Mouse (Mus musculus) C2C12 (cell line): ENCODE data around the gene Rac2. TPM values are rescaled to one million over a fixed set of nuclear protein-coding genes. Genes with fewer than 3 reads are reported as not detected.

Source experiments
- H3K27me3 ChIP-seq: one replicate; pipeline ENCODE4 v1.6.1; 2011; ENCODE audit not compliant: control insufficient read depth, insufficient read depth, insufficient read length
- H3K36me3 ChIP-seq: one replicate; pipeline ENCODE4 v1.6.1; 2011; ENCODE audit not compliant: control insufficient read depth, insufficient read depth
- H3K4me3 ChIP-seq: one replicate; pipeline ENCODE4 v1.5.1; 2011; ENCODE audit warnings: mild to moderate bottlenecking, control low read depth; ENCODE audit not compliant: poor library complexity, insufficient read depth, severe bottlenecking
- H3K79me2 ChIP-seq: one replicate; pipeline ENCODE4 v1.6.1; 2011; ENCODE audit not compliant: control insufficient read depth, insufficient read depth
- H3K79me3 ChIP-seq: one replicate; pipeline ENCODE4 v1.6.1; 2011; ENCODE audit warnings: low read depth, control low read depth
- H3ac ChIP-seq: one replicate; pipeline ENCODE3; 2011; ENCODE audit warnings: low read depth; ENCODE audit not compliant: control insufficient read depth, insufficient read length
- CEBPB ChIP-seq: IDR thresholded peaks from one replicate; pipeline ENCODE4 v1.6.1; 2011; ENCODE audit warnings: low read depth, mild to moderate bottlenecking, control low read depth, moderate library complexity
- CTCF ChIP-seq: IDR thresholded peaks from one replicate; pipeline ENCODE4 v1.5.1; 2011; ENCODE audit not compliant: control insufficient read depth, insufficient read depth, insufficient read length
- FOSL1 ChIP-seq: IDR thresholded peaks from one replicate; pipeline ENCODE4 v1.8.0; 2011; ENCODE audit warnings: mild to moderate bottlenecking, low read length; ENCODE audit not compliant: poor library complexity, insufficient read depth, severe bottlenecking
- MAX ChIP-seq: IDR thresholded peaks from one replicate; pipeline ENCODE4 v1.6.1; 2011; ENCODE audit warnings: mild to moderate bottlenecking, control low read depth
- MYOD1 ChIP-seq: IDR thresholded peaks from one replicate; pipeline ENCODE4 v1.6.1; 2011; ENCODE audit warnings: low read depth; ENCODE audit not compliant: control insufficient read depth, insufficient read length
- MYOG ChIP-seq: IDR thresholded peaks from one replicate; pipeline ENCODE4 v1.6.1; 2011; ENCODE audit not compliant: control insufficient read depth, insufficient read length; ENCODE audit errors: extremely low read depth
- USF1 ChIP-seq: IDR thresholded peaks from one replicate; pipeline ENCODE4 v1.6.1; 2011; ENCODE audit warnings: low read depth, mild to moderate bottlenecking, control low read depth, moderate library complexity
- polyA plus RNA-seq: library from polyadenylated mRNA; unstranded; fragments of >200 nt; fragmentation: generic; extraction: Trizol; gene quantifications from one replicate; pipeline ENCODE4 v1.2.1, GENCODE M21; 2012; ENCODE audit warnings: missing spikeins

Rac2 gene
- polyA plus RNA-seq, 1 experiment: not detected

- peak overlapping the region; percentile 53 for H3K4me3 ChIP-seq
- H3K79me2 ChIP-seq: peaks cover 19% of the 10 kb centered on the region
- H3K36me3 ChIP-seq: peaks cover 4% of the 10 kb centered on the region
- peaks cover 5% of the 10 kb centered on the region for H3K79me3 ChIP-seq
- TF ChIP-seq MYOD1 (no peak), FOSL1 (no peak), USF1 (no peak), MYOG (no peak), CEBPB (no peak), MAX (no peak), CTCF (no peak)
- peak overlapping the region; percentile 84 for H3ac ChIP-seq
- peaks cover 9% of the 10 kb centered on the region for H3K27me3 ChIP-seq
These were observed 43.1 kb downstream of the Rac2 start for GRCm38 (mm10) chr15:78529428-78529990.

- Histone ChIP-seq H3K79me2 (peaks cover 19% of the 10 kb centered on the region), H3K4me3 (peak overlapping the region; percentile 53), H3K27me3 (peaks cover 5% of the 10 kb centered on the region), H3ac (peak overlapping the region; percentile 84), H3K79me3 (peaks cover 5% of the 10 kb centered on the region), H3K36me3 (peaks cover 4% of the 10 kb centered on the region)
- TF ChIP-seq FOSL1 (no peak), USF1 (peak; percentile 93)
These were observed 43.7 kb downstream of the Rac2 start for GRCm38 (mm10) chr15:78528726-78529411.

GRCm38 (mm10) chr15:78527973-78528372 is 44.6 kb downstream of the Rac2 start:
- TF ChIP-seq CTCF (no peak), USF1 (no peak), FOSL1 (no peak), MAX (no peak), MYOD1 (no peak), MYOG (no peak), CEBPB (no peak)
- H3K79me2 ChIP-seq: peaks cover 19% of the 10 kb centered on the region
- H3K36me3 ChIP-seq: peaks cover 4% of the 10 kb centered on the region
- H3K4me3 ChIP-seq: no peak overlapping the region
- H3ac ChIP-seq: no peak overlapping the region
- H3K27me3 ChIP-seq: no peaks in the 10 kb centered on the region
- H3K79me3 ChIP-seq: peaks cover 5% of the 10 kb centered on the region

- Histone ChIP-seq H3ac (no peak overlapping the region), H3K4me3 (no peak overlapping the region), H3K79me3 (peaks cover 5% of the 10 kb centered on the region), H3K79me2 (peaks cover 18% of the 10 kb centered on the region), H3K36me3 (peaks cover 4% of the 10 kb centered on the region), H3K27me3 (no peaks in the 10 kb centered on the region)
- no peak for TF ChIP-seq CEBPB
These were observed 48.4 kb downstream of the Rac2 start for GRCm38 (mm10) chr15:78524163-78524562.

GRCm38 (mm10) chr15:78521892-78522291 is 50.7 kb downstream of the Rac2 start:
- Histone ChIP-seq H3ac (no peak overlapping the region), H3K27me3 (no peaks in the 10 kb centered on the region), H3K79me2 (no peaks in the 10 kb centered on the region), H3K36me3 (peaks cover 4% of the 10 kb centered on the region), H3K4me3 (no peak overlapping the region), H3K79me3 (no peaks in the 10 kb centered on the region)
- TF ChIP-seq CEBPB (no peak), MAX (no peak), MYOG (no peak)

- TF ChIP-seq FOSL1 (no peak), MAX (no peak), MYOD1 (no peak), CEBPB (no peak)
- Histone ChIP-seq H3K4me3 (no peak overlapping the region), H3K79me3 (no peaks in the 10 kb centered on the region), H3ac (no peak overlapping the region), H3K36me3 (peaks cover 2% of the 10 kb centered on the region), H3K79me2 (no peaks in the 10 kb centered on the region), H3K27me3 (no peaks in the 10 kb centered on the region)
These were observed 51.3 kb downstream of the Rac2 start for GRCm38 (mm10) chr15:78521331-78521730.
